ENCODE assay signal across 8 mouse cellular contexts in the genomic region with DNA sequence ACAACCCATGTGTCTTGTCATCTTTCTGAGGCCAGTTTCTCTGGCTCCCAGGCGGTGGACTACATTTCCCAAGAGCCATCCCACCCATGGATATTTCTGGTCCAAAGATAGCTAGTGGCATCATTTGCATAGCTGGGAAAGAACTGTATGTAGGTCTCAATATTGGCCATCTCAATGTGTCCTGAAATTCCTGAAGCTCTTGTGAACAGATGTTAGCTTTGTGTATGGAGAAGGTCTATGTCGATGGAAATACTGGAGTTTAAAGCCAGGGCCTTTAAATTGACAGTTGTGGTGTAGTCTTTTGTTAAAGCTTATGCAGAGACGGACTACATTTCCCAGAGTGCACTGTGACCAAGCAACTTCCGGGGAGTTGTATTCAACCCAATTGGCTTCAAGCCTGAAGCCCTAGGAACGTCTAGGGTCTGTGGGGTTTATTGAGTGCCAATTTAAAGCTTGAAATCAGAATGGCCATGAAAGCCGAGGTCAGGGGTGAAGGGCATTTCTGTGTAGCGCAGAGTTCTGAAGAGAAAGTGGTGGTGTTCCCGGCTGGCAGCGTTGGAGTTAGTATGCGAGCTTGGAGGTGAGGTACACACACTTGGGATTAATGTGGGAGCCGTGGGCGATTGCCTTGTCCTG. TPM values are rescaled to one million over a fixed set of nuclear protein-coding genes. Genes with fewer than 3 reads are reported as not detected.
A peak's percentile ranks its signal among the peaks of the same experiment; 100 is the strongest.
DNase-seq lines count a peak whose midpoint lies in the region; ATAC-seq lines count a peak whose summit lies in the region.

No protein-coding gene starts in this region.

- WGBS in hindbrain, embryonic 15.5 days = 1% methylated on average over 12 of the region's 12 CpGs

- H3K9ac ChIP-seq in hindbrain, embryonic 15.5 days = peak overlapping the region; percentile 63

- DNase-seq in WW6 (ENCODE audit: low read depth, low spot score) = peak; percentile 38
- DNase-seq in cerebellum, postnatal 36 days = peak; percentile 59 to 79
- DNase-seq in frontal cortex, postnatal 36 days (ENCODE audit: low spot score in 2 of 2) = peak; percentile 77 to 89
- DNase-seq in layer of hippocampus, postnatal 36 days = peak; percentile 51 to 76
- peak; percentile 81 for DNase-seq in lung, postnatal 25 days (ENCODE audit: low spot score)
- DNase-seq in retina, adult 2 months (ENCODE audit: low read depth, low spot score) = peak; percentile 75
- peak; percentile 74 for DNase-seq in thymus, postnatal 25 days

- ATAC-seq in hindbrain, embryonic 15.5 days (ENCODE audit: low FRiP score, low read depth) = peak; percentile 70

- no peaks in the 10 kb centered on the region for H3K27me3 ChIP-seq in hindbrain, embryonic 15.5 days

- H3K4me3 ChIP-seq in hindbrain, embryonic 15.5 days = peak overlapping the region; percentile 58

- peaks cover 5% of the 10 kb centered on the region; the same call in 1 of the 2 replicates for H3K36me3 ChIP-seq in hindbrain, embryonic 15.5 days

- H3K4me1 ChIP-seq in hindbrain, embryonic 15.5 days (replicated peaks) = peaks cover 43% of the 10 kb centered on the region

- peak overlapping the region; percentile 82 for H3K27ac ChIP-seq in hindbrain, embryonic 15.5 days (replicated peaks)

- H3K9me3 ChIP-seq in hindbrain, embryonic 15.5 days = no peaks in the 10 kb centered on the region

- H3K4me2 ChIP-seq in hindbrain, embryonic 15.5 days = peak overlapping the region; percentile 67

RNA-seq across cellular contexts. Expression of gene Zfp790, which starts 2.8 kb away (rescaled TPM):
- polyA plus RNA-seq in hindbrain, embryonic 15.5 days (2015; fragmentation: Nextera tagmentation; extraction: Ambion mirVana) = 23.5 and 24.1 TPM in 2 replicates
- total RNA-seq in layer of hippocampus, postnatal 36 days (2021) = 10 to 100 TPM; 21.5 to 24.0 TPM

RNA-seq across cellular contexts. Expression of gene Zfp940, which starts 34.7 kb away (rescaled TPM):
- 13.4 and 14.4 TPM in 2 replicates for polyA plus RNA-seq in hindbrain, embryonic 15.5 days (2015; fragmentation: Nextera tagmentation; extraction: Ambion mirVana)
- 10 to 100 TPM; 18.3 to 25.5 TPM for total RNA-seq in layer of hippocampus, postnatal 36 days (2021)

RNA-seq across cellular contexts. Expression of gene Zfp30, which starts 34.9 kb away (rescaled TPM):
- polyA plus RNA-seq in hindbrain, embryonic 15.5 days (2015; fragmentation: Nextera tagmentation; extraction: Ambion mirVana) = 12.0 and 12.7 TPM in 2 replicates
- total RNA-seq in layer of hippocampus, postnatal 36 days (2021) = 10 to 100 TPM in 1 of 2 experiments, 1 to 10 TPM in 1; 9.9 to 10.4 TPM

RNA-seq across cellular contexts. Expression of gene Zfp420, which starts 41.0 kb away (rescaled TPM):
- 18.3 and 22.3 TPM in 2 replicates for polyA plus RNA-seq in hindbrain, embryonic 15.5 days (2015; fragmentation: Nextera tagmentation; extraction: Ambion mirVana)
- total RNA-seq in layer of hippocampus, postnatal 36 days (2021) = 10 to 100 TPM; 17.4 to 18.3 TPM

RNA-seq across cellular contexts. Expression of gene Zfp84, which starts 50.4 kb away (rescaled TPM):
- polyA plus RNA-seq in hindbrain, embryonic 15.5 days (2015; fragmentation: Nextera tagmentation; extraction: Ambion mirVana) = 13.8 and 14.6 TPM in 2 replicates
- 10 to 100 TPM; 20.9 TPM for total RNA-seq in layer of hippocampus, postnatal 36 days (2021)

Comparison
In these comparisons a context has a peak if more than half of its experiments do, and no peak if none do; other contexts are left out.
1. Peak in every context shown above with its lines: DNase-seq, ATAC-seq, H3K4me3 ChIP-seq and H3K27ac ChIP-seq.